ENCODE assay signal across 8 mouse cellular contexts in the genomic region with DNA sequence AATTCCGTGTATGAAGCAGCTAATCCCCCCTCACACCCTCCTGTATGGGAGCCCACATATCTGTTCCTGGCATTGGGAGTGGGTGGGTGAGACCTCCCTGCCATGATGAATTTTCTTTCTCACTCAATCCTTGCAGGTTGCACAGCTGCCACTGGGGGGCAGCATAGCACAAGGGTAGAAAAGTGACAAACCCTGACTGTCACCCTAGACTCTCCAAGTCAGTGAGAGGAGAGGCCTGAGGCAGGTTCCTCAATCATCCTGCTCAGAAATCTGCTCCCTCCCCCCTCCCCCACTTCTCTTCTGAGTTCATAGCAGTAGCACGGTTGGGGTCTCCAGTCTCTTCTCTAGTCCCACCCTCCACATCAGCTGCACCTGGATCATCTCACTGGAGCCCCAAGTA. TPM values are rescaled to one million over a fixed set of nuclear protein-coding genes. Genes with fewer than 3 reads are reported as not detected.
DNase-seq lines count a peak whose midpoint lies in the region; ATAC-seq lines count a peak whose summit lies in the region.

No protein-coding gene starts in this region.

- peak; percentile 84 for DNase-seq in CD4-positive, CD25-positive, alpha-beta regulatory T cell, adult 2 months (ENCODE audit: low read depth, low spot score)
- DNase-seq in adrenal gland, postnatal 36 days, result peak; percentile 75 to 84
- DNase-seq in heart, embryonic 10.5 days (ENCODE audit: low spot score), result peak; percentile 88
- DNase-seq in kidney, postnatal 10 days, result peak; percentile 87
- DNase-seq in neural tube, embryonic 10.5 days (ENCODE audit: extremely low spot score, low spot score), result peak; percentile 80
- peak; percentile 87 for DNase-seq in testis, postnatal 10 days (ENCODE audit: low spot score)

- no peak overlapping the region for H3K4me3 ChIP-seq in embryonic facial prominence, embryonic 12.5 days
- no peak overlapping the region for H3K4me3 ChIP-seq in heart, embryonic 10.5 days
- no peak overlapping the region for H3K4me3 ChIP-seq in liver, embryonic 12.5 days

- no peaks in the 10 kb centered on the region for H3K36me3 ChIP-seq in embryonic facial prominence, embryonic 12.5 days
- H3K36me3 ChIP-seq in heart, embryonic 10.5 days, result no peaks in the 10 kb centered on the region
- peaks cover 99% of the 10 kb centered on the region for H3K36me3 ChIP-seq in liver, embryonic 12.5 days

- H3K27me3 ChIP-seq in embryonic facial prominence, embryonic 12.5 days, result no peaks in the 10 kb centered on the region
- peaks cover 57% of the 10 kb centered on the region for H3K27me3 ChIP-seq in heart, embryonic 10.5 days (ENCODE audit: insufficient read depth, poor library complexity, severe bottlenecking)
- no peaks in the 10 kb centered on the region for H3K27me3 ChIP-seq in liver, embryonic 12.5 days (replicated peaks)

- peak; percentile 36; the same call in 1 of the 2 replicates for ATAC-seq in embryonic facial prominence, embryonic 12.5 days (ENCODE audit: insufficient number of reproducible peaks, insufficient read depth, low FRiP score, low TSS enrichment)
- peak; percentile 50 for ATAC-seq in liver, embryonic 12.5 days

- 10% methylated on average over 2 of the region's 2 CpGs for WGBS in embryonic facial prominence, embryonic 12.5 days
- WGBS in heart, embryonic 10.5 days, result 18% methylated on average over 2 of the region's 2 CpGs
- WGBS in liver, embryonic 12.5 days (ENCODE audit: insufficient replicate concordance), result 14% methylated on average over 2 of the region's 2 CpGs

- H3K4me2 ChIP-seq in embryonic facial prominence, embryonic 12.5 days (replicated peaks), result no peak overlapping the region
- no peak overlapping the region for H3K4me2 ChIP-seq in liver, embryonic 12.5 days

- no peaks in the 10 kb centered on the region for H3K9me3 ChIP-seq in embryonic facial prominence, embryonic 12.5 days
- no peaks in the 10 kb centered on the region for H3K9me3 ChIP-seq in heart, embryonic 10.5 days
- no peaks in the 10 kb centered on the region for H3K9me3 ChIP-seq in liver, embryonic 12.5 days (replicated peaks)

- H3K9ac ChIP-seq in embryonic facial prominence, embryonic 12.5 days, result no peak overlapping the region
- H3K9ac ChIP-seq in liver, embryonic 12.5 days, result no peak overlapping the region

- no peak overlapping the region for H3K27ac ChIP-seq in embryonic facial prominence, embryonic 12.5 days
- no peak overlapping the region for H3K27ac ChIP-seq in heart, embryonic 10.5 days
- no peak overlapping the region for H3K27ac ChIP-seq in liver, embryonic 12.5 days

- H3K4me1 ChIP-seq in embryonic facial prominence, embryonic 12.5 days, result peaks cover 6% of the 10 kb centered on the region; the same call in 1 of the 2 replicates
- H3K4me1 ChIP-seq in heart, embryonic 10.5 days, result 0 out of 2 replicates have a peak, but pooled peaks cover 3% of the 10 kb centered on the region
- H3K4me1 ChIP-seq in liver, embryonic 12.5 days, result no peaks in the 10 kb centered on the region

RNA-seq across cellular contexts. Expression of a gene that starts 28.1 kb away (rescaled TPM):
- total RNA-seq in adrenal gland, postnatal 36 days (2021), result under 1 TPM; 0.79 to 0.82 TPM
- polyA plus RNA-seq in embryonic facial prominence, embryonic 12.5 days (2016; fragmentation: Nextera tagmentation; extraction: Ambion mirVana), result 0.06 and 0.28 TPM in 2 replicates
- 2.5 and 5.9 TPM in 2 replicates for polyA plus RNA-seq in heart, embryonic 10.5 days (2016; fragmentation: Nextera tagmentation; extraction: Ambion mirVana)
- 0.04 TPM in 1 of 2 replicates, not detected in the other for polyA plus RNA-seq in liver, embryonic 12.5 days (2016; fragmentation: Nextera tagmentation; extraction: Ambion mirVana)
